Mouse (Mus musculus) urinary bladder, postnatal 25 days (tissue): ENCODE results near the gene Ppp1r35.
A peak's percentile ranks its signal among the peaks of the same experiment; 100 is the strongest.
"Not testable (repeated sequence)": the region's sequence is repeated elsewhere in the genome, so short reads cannot be mapped to it uniquely, and the experiment has no call there.

Source experiments
- DNase-seq: peaks from one replicate; pipeline ENCODE4 v3.0.0; 2022; ENCODE audit warnings: low spot score

Gene Ppp1r35

GRCm38 (mm10) chr5:137778635-137779034, at the start of gene Ppp1r35:
Gene Ppp1r35, plus strand, starts transcription at chr5:137778849.
- DNase-seq, result peak; percentile 94

GRCm38 (mm10) chr5:137733638-137734288, 44.9 kb upstream of the Ppp1r35 start:
- no peak for DNase-seq

- DNase-seq, result no peak
Observed at GRCm38 (mm10) chr5:137734289-137735061, 44.2 kb upstream of the Ppp1r35 start.

GRCm38 (mm10) chr5:137737400-137737940, 41.2 kb upstream of the Ppp1r35 start:
- no peak for DNase-seq

GRCm38 (mm10) chr5:137738516-137738915, 40.1 kb upstream of the Ppp1r35 start:
- DNase-seq, result no peak

- no peak for DNase-seq
Observed at GRCm38 (mm10) chr5:137739471-137739870, 39.2 kb upstream of the Ppp1r35 start.

GRCm38 (mm10) chr5:137740506-137740905, 38.1 kb upstream of the Ppp1r35 start:
- DNase-seq, result no peak

GRCm38 (mm10) chr5:137741023-137741931, 37.4 kb upstream of the Ppp1r35 start, which contains the start of gene Nyap1:
Gene Nyap1, minus strand, starts transcription at chr5:137741607.
- peak; percentile 71 for DNase-seq

GRCm38 (mm10) chr5:137742048-137742447, 36.6 kb upstream of the Ppp1r35 start:
- DNase-seq, result no peak

GRCm38 (mm10) chr5:137742836-137743235, 35.8 kb upstream of the Ppp1r35 start:
- no peak for DNase-seq

GRCm38 (mm10) chr5:137744197-137744596, 34.5 kb upstream of the Ppp1r35 start:
- no peak for DNase-seq

GRCm38 (mm10) chr5:137745214-137746171, 33.2 kb upstream of the Ppp1r35 start, which contains the start of gene Tsc22d4:
Gene Tsc22d4, plus strand, starts transcription at chr5:137745730.
- DNase-seq, result peak; percentile 87

- peak; percentile 62 for DNase-seq
Observed at GRCm38 (mm10) chr5:137746282-137746850, 32.3 kb upstream of the Ppp1r35 start.

GRCm38 (mm10) chr5:137746851-137747325, 31.8 kb upstream of the Ppp1r35 start:
- no peak for DNase-seq

GRCm38 (mm10) chr5:137747326-137747961, 31.2 kb upstream of the Ppp1r35 start:
- DNase-seq, result peak; percentile 36

GRCm38 (mm10) chr5:137748130-137748770, 30.4 kb upstream of the Ppp1r35 start:
- DNase-seq, result no peak

- DNase-seq, result no peak
Observed at GRCm38 (mm10) chr5:137749196-137749836, 29.3 kb upstream of the Ppp1r35 start.

- not testable (repeated sequence) for DNase-seq
Observed at GRCm38 (mm10) chr5:137750212-137750611, 28.4 kb upstream of the Ppp1r35 start.
